Mouse (Mus musculus) CH12F3 (cell line): ENCODE data around the gene Uqcrq.

ENCODE experiments used
- in situ Hi-C: fragments of 300-500 bp; cut with MboI; formaldehyde crosslinking; loops from 2 replicates; pipeline ENCODE4 v1.14.3; 2020; ENCODE audit warnings: low sequenced_read_pairs

The Uqcrq gene

GRCm38 (mm10) chr11:53430670-53431346 lies at the start of gene Uqcrq, which contains the start of gene Gdf9:
Gene Uqcrq, minus strand, starts transcription at chr11:53430831.
Gene Gdf9, plus strand, starts transcription at chr11:53431023.
- in situ Hi-C loops: no loop called here

- in situ Hi-C loops: no loop called here
Observed at GRCm38 (mm10) chr11:53479783-53480301, 49.2 kb upstream of the Uqcrq start, which contains the start of the genes Gm9945 and Sowaha. Gene Gm9945, plus strand, starts transcription at chr11:53480166. Gene Sowaha, minus strand, starts transcription at chr11:53480274.

DNA sequence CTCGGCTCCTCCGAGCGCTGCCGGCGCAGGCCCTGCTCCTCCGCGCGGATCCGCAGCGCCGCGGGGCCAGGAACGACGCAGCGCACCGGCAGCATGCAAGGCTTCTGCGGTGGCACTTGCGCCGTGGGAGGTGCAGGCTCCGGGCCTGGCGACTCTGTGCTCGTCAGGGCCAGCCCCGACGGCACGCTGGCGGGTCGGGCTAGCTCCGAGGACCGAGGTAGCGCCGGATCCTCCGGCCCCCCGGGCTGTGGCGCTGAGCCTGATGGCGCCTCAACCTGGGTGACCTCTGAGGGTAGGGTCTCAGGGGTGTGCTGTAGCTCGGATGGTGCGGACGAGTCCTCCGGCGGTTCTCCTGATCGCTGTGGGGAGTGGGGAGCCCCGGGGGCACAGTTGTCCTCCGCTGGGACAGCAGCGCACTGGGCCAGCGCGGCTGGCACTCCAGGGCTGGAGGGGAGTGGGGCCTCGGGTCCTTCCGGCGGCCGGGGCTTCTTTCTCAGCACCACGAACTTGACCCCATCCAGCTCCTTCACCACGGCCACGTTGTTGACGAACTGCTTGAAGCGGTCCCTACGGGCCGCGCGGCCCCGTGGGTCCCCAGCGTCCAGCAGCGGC lies 48.6 kb upstream of the Uqcrq start:
- in situ Hi-C loops: no loop called here

DNA sequence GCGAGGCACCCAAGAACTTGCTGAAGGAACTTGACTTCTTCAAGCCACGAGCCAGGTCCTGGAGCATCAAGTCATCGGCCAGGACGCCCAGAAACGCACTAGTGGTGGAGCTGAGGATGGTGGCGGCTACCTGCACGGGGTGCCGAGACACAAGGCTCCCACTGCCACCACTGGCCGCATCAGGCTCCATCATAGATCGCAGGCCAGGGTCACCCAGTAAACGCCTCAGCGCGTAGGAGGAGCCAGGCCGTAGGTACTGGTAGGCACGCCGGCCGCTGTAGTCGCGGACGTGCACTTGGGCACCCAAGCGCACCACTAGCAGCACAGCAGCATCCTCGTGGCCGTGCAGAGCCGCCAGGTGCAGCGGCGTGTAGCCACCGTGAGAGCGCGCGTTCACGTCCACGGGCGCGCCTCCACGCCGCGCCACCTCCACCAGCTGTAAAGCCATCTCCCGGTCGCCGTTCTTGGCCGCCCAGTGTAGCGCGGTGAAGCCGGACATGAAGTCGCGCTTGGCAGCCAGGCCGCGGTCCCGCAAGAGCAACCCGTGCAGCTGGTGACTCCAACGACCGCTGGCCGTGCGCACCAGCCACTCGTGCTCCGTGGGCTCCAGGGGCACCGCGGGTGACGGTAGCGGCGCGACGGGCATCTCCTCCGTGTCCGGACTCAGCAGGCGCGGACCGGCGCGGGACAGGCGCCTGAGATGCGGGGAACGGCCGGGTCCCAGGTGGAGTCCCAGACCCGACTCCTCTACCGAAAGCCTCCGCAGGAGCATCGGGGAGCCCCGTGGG lies 47.9 kb upstream of the Uqcrq start:
- in situ Hi-C loops: no loop called here

DNA sequence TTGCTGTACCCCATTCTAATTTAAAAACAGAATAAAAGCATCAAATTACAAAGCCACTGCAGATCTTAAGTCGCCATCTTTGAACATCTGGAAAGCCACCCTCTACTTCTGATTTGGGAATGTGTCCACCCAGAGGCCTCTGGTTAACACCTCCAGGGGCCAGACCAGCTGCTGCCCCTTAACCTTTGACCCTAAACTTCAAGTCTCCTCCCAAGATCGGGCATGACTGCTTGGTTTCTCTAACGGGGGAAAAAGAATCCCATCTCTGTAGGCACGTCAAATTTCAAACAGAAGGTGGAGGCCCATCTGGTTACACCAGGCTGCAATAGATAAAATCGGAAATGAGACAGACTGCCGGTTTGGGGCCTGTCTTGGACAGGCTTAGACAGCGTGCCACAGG lies 47.2 kb upstream of the Uqcrq start:
- in situ Hi-C loops: no loop called here

DNA sequence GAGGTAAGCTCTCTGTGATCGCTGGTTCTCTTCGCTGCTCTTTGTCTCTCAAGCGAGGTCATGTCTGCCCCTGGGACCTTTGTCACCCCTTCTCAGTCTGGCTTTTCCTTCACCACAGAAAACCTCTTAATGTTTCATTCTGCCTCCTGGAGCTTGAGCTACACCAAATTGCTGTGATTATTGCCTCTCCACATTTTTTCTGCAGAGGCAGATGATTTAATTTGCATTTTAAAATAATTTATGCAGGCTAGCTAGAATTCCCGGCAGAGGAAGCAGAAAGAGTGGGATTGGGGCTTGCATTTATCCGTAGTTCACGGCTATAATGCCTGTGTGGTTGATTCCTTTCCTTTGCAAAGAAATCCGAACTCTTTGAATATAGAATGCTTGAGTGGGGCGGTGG lies 45.0 kb upstream of the Uqcrq start:
- in situ Hi-C loops: no loop called here

GRCm38 (mm10) chr11:53472709-53473108 lies 42.1 kb upstream of the Uqcrq start:
- in situ Hi-C loops: no loop called here

- in situ Hi-C loops: loop anchor here (10.0 kb wide), 1 partner anchor 265 kb away; no protein-coding TSS in a partner anchor
Observed at GRCm38 (mm10) chr11:53469968-53470695, 39.5 kb upstream of the Uqcrq start, which contains the start of gene Gm9837. Gene Gm9837, minus strand, starts transcription at chr11:53470479.

DNA sequence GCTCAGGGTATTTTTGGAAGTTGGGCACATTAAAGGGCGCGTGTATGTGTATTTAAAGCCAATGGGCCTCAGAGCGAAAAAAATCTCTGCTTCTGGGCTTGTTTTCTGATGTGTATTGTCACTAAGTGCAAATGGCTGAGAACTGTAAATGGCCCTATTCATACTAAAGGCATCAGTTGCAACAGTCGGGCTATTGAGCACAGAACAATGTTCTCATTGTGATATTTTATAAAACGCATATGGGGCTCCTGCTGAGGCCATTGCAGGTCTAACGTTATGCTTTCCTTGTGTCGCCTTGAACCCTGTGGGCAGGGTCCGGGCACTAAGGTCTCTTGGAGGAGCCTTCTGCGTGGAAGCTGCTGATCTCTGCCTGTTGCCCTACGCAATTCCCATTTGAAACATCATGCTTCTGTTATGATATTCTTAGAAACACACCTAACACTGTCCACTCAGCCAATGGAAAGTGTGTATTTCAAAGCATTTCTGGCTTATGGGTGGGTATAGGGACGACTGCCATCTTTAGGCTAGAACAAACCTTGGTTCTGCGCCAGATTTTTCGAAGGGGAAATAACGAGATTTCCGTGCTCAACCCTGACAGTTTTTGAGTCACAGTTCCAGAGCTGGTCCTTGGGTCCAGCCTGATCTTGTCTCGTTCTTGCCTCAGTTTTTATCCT lies 38.8 kb upstream of the Uqcrq start:
- in situ Hi-C loops: loop anchor here (10.0 kb wide), 1 partner anchor 265 kb away; no protein-coding TSS in a partner anchor

DNA sequence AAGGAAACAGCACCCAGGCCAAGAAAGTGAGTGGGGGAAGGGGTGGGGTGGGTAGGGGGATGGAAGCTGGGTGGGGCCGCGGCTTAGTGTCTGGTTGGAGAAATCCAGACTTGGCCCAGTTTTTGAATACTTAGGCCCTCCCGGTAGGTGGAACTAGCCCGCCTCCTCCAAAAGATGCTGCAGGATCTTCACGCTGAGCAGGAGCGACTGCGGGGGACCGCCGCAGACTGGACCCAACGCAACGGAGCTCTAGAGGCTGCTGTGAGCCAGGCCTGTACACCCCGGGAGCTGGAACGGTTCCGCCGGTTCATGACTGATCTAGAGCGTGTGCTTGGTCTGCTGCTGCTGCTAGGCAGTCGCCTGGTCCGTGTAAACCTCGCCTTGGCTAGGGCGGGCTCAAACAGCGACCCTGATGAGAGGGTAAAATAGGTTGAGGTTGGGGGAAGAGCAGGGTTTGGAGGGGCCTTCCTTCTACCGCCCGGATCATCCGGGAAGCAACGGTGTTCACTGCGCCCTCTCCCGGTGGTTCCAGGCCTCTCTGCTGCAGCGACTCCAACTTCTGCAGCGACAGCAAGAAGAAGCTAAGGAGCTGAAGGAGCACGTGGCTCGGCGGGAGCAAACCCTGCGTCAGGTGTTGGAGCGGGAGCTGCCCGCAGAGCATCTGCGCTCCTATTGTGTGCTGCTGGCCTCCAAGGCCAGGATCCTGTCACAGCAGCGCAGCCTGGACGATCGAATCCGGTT lies 35.8 kb upstream of the Uqcrq start:
- in situ Hi-C loops: loop anchor here (10.0 kb wide), 1 partner anchor 268 kb away; no protein-coding TSS in a partner anchor

DNA sequence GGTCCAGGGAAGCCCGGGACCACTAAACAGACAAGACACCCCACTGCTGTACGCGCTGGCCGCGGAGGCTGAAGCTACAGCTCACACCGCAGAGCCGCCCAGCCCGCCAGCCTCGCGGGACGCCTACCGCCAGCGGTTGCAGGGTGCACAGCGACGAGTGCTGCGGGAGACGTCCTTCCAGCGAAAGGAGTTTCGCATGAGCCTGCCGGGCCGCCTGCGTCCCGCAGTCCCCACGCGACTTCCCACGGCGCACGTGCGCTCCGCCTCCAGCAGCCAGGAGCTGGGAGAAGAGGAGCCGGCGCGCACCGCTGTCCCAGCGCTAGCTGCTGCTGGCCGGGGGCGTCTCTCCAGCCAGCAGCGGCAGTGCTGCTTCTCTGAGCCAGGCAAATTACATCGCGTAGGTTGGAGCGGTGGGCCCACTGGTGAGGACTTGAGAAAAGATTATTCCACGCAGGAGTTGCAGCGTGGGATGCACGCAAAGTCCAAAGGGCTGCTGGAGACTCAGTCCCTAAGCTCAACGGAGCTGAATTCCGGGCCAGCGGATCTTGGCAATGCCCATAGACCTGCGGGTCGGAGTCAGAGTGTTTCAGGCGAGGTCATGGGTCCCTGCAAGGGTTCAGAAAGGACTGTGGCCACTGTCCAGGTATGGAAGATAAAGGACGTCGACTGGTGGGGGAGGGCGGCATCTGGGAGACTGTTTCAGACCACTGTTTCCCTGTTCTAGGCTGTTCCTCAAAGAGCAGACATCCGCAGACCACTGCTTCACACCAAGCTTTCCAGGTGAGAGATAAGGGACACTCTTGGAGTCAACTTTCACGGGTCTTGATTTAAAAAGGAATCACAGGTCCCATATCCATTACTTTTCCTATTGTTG lies 33.2 kb upstream of the Uqcrq start:
- in situ Hi-C loops: loop anchor here (10.0 kb wide), 1 partner anchor 271 kb away; no protein-coding TSS in a partner anchor

- in situ Hi-C loops: loop anchor here (10.0 kb wide), 1 partner anchor 273 kb away; no protein-coding TSS in a partner anchor
Observed at GRCm38 (mm10) chr11:53461727-53462126, 31.1 kb upstream of the Uqcrq start.

DNA sequence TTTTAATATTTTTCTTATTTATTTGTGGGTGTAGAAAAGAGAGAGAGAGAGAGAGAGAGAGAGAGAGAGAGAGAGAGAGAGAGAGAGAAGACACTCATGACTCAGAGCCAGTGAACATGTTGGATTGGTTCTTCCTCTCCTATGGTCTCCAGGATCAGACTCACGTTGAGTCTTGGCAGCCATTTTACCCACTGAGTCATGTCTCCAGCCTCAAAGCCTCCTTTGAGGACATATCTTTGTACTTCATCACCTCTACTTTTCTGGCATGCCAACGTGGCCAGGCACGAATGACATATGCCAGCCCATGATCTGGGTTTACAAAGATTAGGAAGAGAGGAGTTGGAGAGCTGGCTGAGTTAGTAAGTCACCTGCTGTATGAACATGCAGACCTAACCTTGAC lies 29.6 kb upstream of the Uqcrq start:
- in situ Hi-C loops: loop anchor here (10.0 kb wide), 1 partner anchor 275 kb away; no protein-coding TSS in a partner anchor

GRCm38 (mm10) chr11:53458996-53459395 lies 28.4 kb upstream of the Uqcrq start:
- in situ Hi-C loops: no loop called here

- in situ Hi-C loops: no loop called here
Observed at GRCm38 (mm10) chr11:53457372-53457954, 26.8 kb upstream of the Uqcrq start.

- in situ Hi-C loops: no loop called here
Observed at GRCm38 (mm10) chr11:53456474-53457371, 26.1 kb upstream of the Uqcrq start, which contains the start of the genes Gm10447 and Shroom1. Gene Gm10447, minus strand, starts transcription at chr11:53457110. Gene Shroom1, plus strand, starts transcription at chr11:53457205.
